ENCODE assay signal across 20 mouse cellular contexts in the genomic region with DNA sequence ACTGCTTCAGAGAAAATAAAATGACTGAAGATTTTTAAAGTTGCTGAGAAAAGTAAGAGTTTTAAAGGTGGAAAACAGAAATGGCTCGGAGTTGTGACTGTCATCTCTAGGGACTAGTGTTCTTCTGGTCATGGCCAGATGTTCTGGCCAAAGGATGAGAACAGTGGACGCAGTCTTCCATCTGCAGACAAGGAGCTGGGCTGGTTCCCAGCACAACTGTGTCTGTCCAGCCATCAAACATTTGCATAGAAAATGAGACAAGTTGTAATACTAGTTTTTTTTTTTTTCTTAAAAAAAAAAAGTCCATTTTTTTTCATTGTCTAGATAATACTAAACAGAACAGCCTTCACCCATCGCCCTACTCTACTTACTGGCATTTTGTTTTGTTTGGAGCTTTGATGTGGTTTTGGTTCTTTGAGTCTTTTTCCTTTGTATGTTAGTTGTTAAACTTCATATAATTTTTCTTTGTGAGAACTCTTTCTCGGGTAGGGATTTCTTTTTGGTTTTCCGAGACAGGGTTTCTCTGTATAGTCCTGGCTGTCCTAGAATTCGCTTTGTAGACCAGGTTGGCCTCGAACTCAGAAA. TPM values are rescaled to one million over a fixed set of nuclear protein-coding genes. Genes with fewer than 3 reads are reported as not detected.
DNase-seq lines count a peak whose midpoint lies in the region; ATAC-seq and TF ChIP-seq lines count a peak whose summit lies in the region.
"Had no signal": no experiment of that assay in that cellular context is flagged by ENCODE, and none has a peak within 500 bp of the region (broad histone marks: within the 10 kb centered on the region; RNA-seq: fewer than 3 reads in every experiment).

No protein-coding gene starts in this region.

- TF ChIP-seq EP300 in heart, adult 2 months (IDR thresholded peaks at IDR 0.05; ENCODE audit: insufficient read depth, low read depth, low read length): 0 out of 2 replicates have a peak, but pooled peaks have one; percentile 17

- TF ChIP-seq CTCF in heart, adult 2 months (IDR thresholded peaks at IDR 0.05): no peak
- TF ChIP-seq CTCF in gastrocnemius, adult 2 months (IDR thresholded peaks at IDR 0.05): no peak
- no peak for TF ChIP-seq CTCF in layer of hippocampus, adult 2 months (conservative IDR thresholded peaks at IDR 0.05)

- H3K9ac ChIP-seq in heart, adult 2 months (ENCODE audit: low read depth, low read length): no peak overlapping the region
- H3K9ac ChIP-seq in heart, embryonic 11.5 days (ENCODE audit: low read depth, low read length): no peak overlapping the region
- no peak overlapping the region for H3K9ac ChIP-seq in neural tube, embryonic 15.5 days (replicated peaks)
- H3K9ac ChIP-seq: embryonic facial prominence, embryonic 13.5 days had no signal

- TF ChIP-seq POLR2A in heart, adult 2 months (IDR thresholded peaks at IDR 0.05; ENCODE audit: insufficient read depth, low read depth, low read length): no peak

- peaks cover 11% of the 10 kb centered on the region for H3K4me1 ChIP-seq in heart, adult 2 months (ENCODE audit: control insufficient read depth, insufficient read depth, low read length)
- H3K4me1 ChIP-seq in heart, embryonic 11.5 days (ENCODE audit: control insufficient read depth, insufficient read depth, low read length): peaks cover 13% of the 10 kb centered on the region
- peaks cover 9% of the 10 kb centered on the region for H3K4me1 ChIP-seq in neural tube, embryonic 15.5 days

- no peaks in the 10 kb centered on the region for H3K27me3 ChIP-seq in heart, adult 2 months (ENCODE audit: control insufficient read depth, insufficient read depth, low read length)
- no peaks in the 10 kb centered on the region for H3K27me3 ChIP-seq in heart, embryonic 11.5 days (ENCODE audit: control insufficient read depth, insufficient read depth, low read length)
- no peaks in the 10 kb centered on the region for H3K27me3 ChIP-seq in neural tube, embryonic 15.5 days (replicated peaks)
- H3K27me3 ChIP-seq: embryonic facial prominence, embryonic 13.5 days had no signal

- no peak for ATAC-seq in heart, embryonic 11.5 days (replicated peaks; ENCODE audit: insufficient number of reproducible peaks, low FRiP score, low TSS enrichment)
- ATAC-seq in neural tube, embryonic 15.5 days (ENCODE audit: low FRiP score): no peak
- ATAC-seq: forebrain, embryonic 14.5 days; hindbrain, postnatal 0 days had no signal

- H3K4me2 ChIP-seq in heart, embryonic 11.5 days: no peak overlapping the region
- H3K4me2 ChIP-seq in neural tube, embryonic 15.5 days: no peak overlapping the region
- H3K4me2 ChIP-seq: embryonic facial prominence, embryonic 13.5 days; liver, embryonic 11.5 days had no signal

- peaks cover 3% of the 10 kb centered on the region for H3K36me3 ChIP-seq in heart, adult 2 months (ENCODE audit: control insufficient read depth, insufficient read depth, low read length)
- H3K36me3 ChIP-seq in heart, embryonic 11.5 days (ENCODE audit: control insufficient read depth, insufficient read depth, low read length): no peaks in the 10 kb centered on the region
- no peaks in the 10 kb centered on the region for H3K36me3 ChIP-seq in neural tube, embryonic 15.5 days

- peak in 1 of 2 experiments; percentile 53 for DNase-seq in heart, adult 2 months
- DNase-seq in CD4-positive, CD25-positive, alpha-beta regulatory T cell, adult 2 months (ENCODE audit: low read depth, low spot score): peak; percentile 58
- peak; percentile 71 for DNase-seq in gastrocnemius, adult 2 months
- peak; percentile 33 for DNase-seq in heart, postnatal 25 days (ENCODE audit: low spot score)
- DNase-seq in layer of hippocampus, adult 2 months (ENCODE audit: low spot score in 2 of 2): no peak
- DNase-seq in spleen, postnatal 36 days (ENCODE audit: low spot score in 2 of 2): no peak
- DNase-seq: adrenal gland, postnatal 10 days; cerebellum, postnatal 14 days; kidney, adult 9 months; kidney, postnatal 25 days; lung, adult 18-20 months; lung, postnatal 14 days; retina, postnatal 1 day; thymus, postnatal 36 days had no signal

- H3K9me3 ChIP-seq in heart, embryonic 11.5 days (replicated peaks; ENCODE audit: control insufficient read depth, low read length): no peaks in the 10 kb centered on the region
- no peaks in the 10 kb centered on the region for H3K9me3 ChIP-seq in neural tube, embryonic 15.5 days (replicated peaks)
- H3K9me3 ChIP-seq: embryonic facial prominence, embryonic 13.5 days had no signal

- WGBS in heart, adult 2 months: 79% methylated on average over 7 of the region's 7 CpGs
- WGBS in heart, embryonic 11.5 days (ENCODE audit: insufficient replicate concordance): 94% methylated on average over 7 of the region's 7 CpGs
- WGBS in neural tube, embryonic 15.5 days: 93% methylated on average over 7 of the region's 7 CpGs

- 0 out of 2 replicates have a peak overlapping the region, but pooled peaks have one; percentile 16 for H3K27ac ChIP-seq in heart, adult 2 months
- H3K27ac ChIP-seq in heart, embryonic 11.5 days (ENCODE audit: low read depth, low read length): no peak overlapping the region
- H3K27ac ChIP-seq in gastrocnemius, adult 2 months: peak overlapping the region; percentile 64
- no peak overlapping the region for H3K27ac ChIP-seq in neural tube, embryonic 15.5 days (replicated peaks)
- no peak overlapping the region for H3K27ac ChIP-seq in layer of hippocampus, adult 2 months
- H3K27ac ChIP-seq: embryonic facial prominence, embryonic 13.5 days; hindbrain, postnatal 0 days had no signal

- H3K79me2 ChIP-seq in heart, adult 2 months (replicated peaks; ENCODE audit: control insufficient read depth, insufficient read depth, low read length): peaks cover 5% of the 10 kb centered on the region

- intact Hi-C loops in heart, adult 2 months (cut with DNase I): no loop called here
- intact Hi-C loops in gastrocnemius, adult 2 months (cut with DNase I): no loop called here
- intact Hi-C loops in heart, postnatal 25 days (cut with DNase I): loop anchor here (5.0 kb wide), 1 partner anchor 68 kb away; no protein-coding TSS in a partner anchor

- H3K4me3 ChIP-seq in heart, adult 2 months: no peak overlapping the region
- H3K4me3 ChIP-seq in heart, embryonic 11.5 days (ENCODE audit: low read depth, low read length): no peak overlapping the region
- H3K4me3 ChIP-seq in gastrocnemius, adult 2 months: no peak overlapping the region
- H3K4me3 ChIP-seq in neural tube, embryonic 15.5 days (replicated peaks): no peak overlapping the region
- no peak overlapping the region for H3K4me3 ChIP-seq in layer of hippocampus, adult 2 months
- H3K4me3 ChIP-seq: embryonic facial prominence, embryonic 13.5 days had no signal

RNA-seq across cellular contexts. Expression of gene Clint1, which starts 23.6 kb away (rescaled TPM):
- total RNA-seq in heart, adult 2 months (2021): 10 to 100 TPM; 42.0 to 45.7 TPM
- polyA plus RNA-seq in heart, adult 2 months (2012; rRNA removed): 29.5 and 41.1 TPM in 2 replicates
- 49.2 and 57.9 TPM in 2 replicates for polyA plus RNA-seq in heart, embryonic 11.5 days (2014; fragmentation: Nextera tagmentation; extraction: Ambion mirVana)
- 10 to 100 TPM; 40.2 to 44.9 TPM for total RNA-seq in gastrocnemius, adult 2 months (2021)
- 10 to 100 TPM; 36.0 to 36.4 TPM for total RNA-seq in heart, postnatal 25 days (2021)
- polyA plus RNA-seq in neural tube, embryonic 15.5 days (2015; fragmentation: Nextera tagmentation; extraction: Ambion mirVana): 41.5 and 48.7 TPM in 2 replicates
- total RNA-seq in layer of hippocampus, adult 2 months (2021): 10 to 100 TPM; 53.2 to 55.4 TPM

Comparison
In these comparisons a context has a peak if more than half of its experiments do, and no peak if none do; other contexts are left out.
1. H3K27ac ChIP-seq: peak in heart, adult 2 months (single experiment) and gastrocnemius, adult 2 months (single experiment); none in heart, embryonic 11.5 days (single experiment), neural tube, embryonic 15.5 days (single experiment) and layer of hippocampus, adult 2 months (single experiment).
2. DNase-seq: peak in CD4-positive, CD25-positive, alpha-beta regulatory T cell, adult 2 months (single experiment), gastrocnemius, adult 2 months (single experiment) and heart, postnatal 25 days (single experiment); none in layer of hippocampus, adult 2 months (0 of 2) and spleen, postnatal 36 days (0 of 2).